Mouse (Mus musculus): Measurements from ENCODE around the gene Psmd2. TPM values are rescaled to one million over a fixed set of nuclear protein-coding genes. Genes with fewer than 3 reads are reported as not detected.

Gene Psmd2
- polyA plus RNA-seq, 1 experiment from 2014 or later = 359 TPM

- Histone ChIP-seq H3K27ac (no peak overlapping the region), H3K4me1 (peaks cover 23% of the 10 kb centered on the region), H3K27me3 (replicated peaks) (no peaks in the 10 kb centered on the region), H3K36me3 (replicated peaks) (peaks cover 9% of the 10 kb centered on the region; the same call in 1 of the 2 replicates), H3K4me3 (peak overlapping the region; percentile 81), H3K9ac (no peak overlapping the region), H3K9me3 (no peaks in the 10 kb centered on the region), H3K4me2 (peak overlapping the region; percentile 80)
- ATAC-seq (replicated peaks) = no peak
- WGBS = 19% methylated on average over 6 of the region's 6 CpGs
These were observed 20.4 kb downstream of the Psmd2 start for GRCm38 (mm10) chr16:20671886-20672285.

- peak overlapping the region; percentile 80 for H3K4me2 ChIP-seq
- peak; percentile 97 for ATAC-seq (replicated peaks)
- H3K4me3 ChIP-seq = peak overlapping the region; percentile 81
- no peaks in the 10 kb centered on the region for H3K9me3 ChIP-seq
- under 1% methylated on average over 38 of the region's 38 CpGs for WGBS
- peaks cover 23% of the 10 kb centered on the region for H3K4me1 ChIP-seq
- H3K27ac ChIP-seq = peak overlapping the region; percentile 84
- peak overlapping the region; percentile 90 for H3K9ac ChIP-seq
- no peaks in the 10 kb centered on the region for H3K27me3 ChIP-seq (replicated peaks)
- H3K36me3 ChIP-seq (replicated peaks) = peaks cover 9% of the 10 kb centered on the region; the same call in 1 of the 2 replicates
These were observed 21.0 kb downstream of the Psmd2 start for GRCm38 (mm10) chr16:20672500-20672902.

- peaks cover 23% of the 10 kb centered on the region for H3K4me1 ChIP-seq
- peak; percentile 86 for ATAC-seq (replicated peaks)
- H3K27me3 ChIP-seq (replicated peaks) = no peaks in the 10 kb centered on the region
- H3K4me2 ChIP-seq = peak overlapping the region; percentile 80
- under 1% methylated on average over 40 of the region's 78 CpGs for WGBS
- peak overlapping the region; percentile 81 for H3K4me3 ChIP-seq
- no peaks in the 10 kb centered on the region for H3K9me3 ChIP-seq
- H3K9ac ChIP-seq = peak overlapping the region; percentile 90
- peaks cover 15% of the 10 kb centered on the region; the same call in 1 of the 2 replicates for H3K36me3 ChIP-seq (replicated peaks)
- H3K27ac ChIP-seq = peak overlapping the region; percentile 84
These were observed 21.7 kb downstream of the Psmd2 start for GRCm38 (mm10) chr16:20672965-20673705.

- Histone ChIP-seq H3K4me3 (peak overlapping the region; percentile 81), H3K36me3 (replicated peaks) (peaks cover 22% of the 10 kb centered on the region), H3K4me1 (peaks cover 23% of the 10 kb centered on the region), H3K9ac (peak overlapping the region; percentile 90), H3K27ac (no peak overlapping the region; the same call in 1 of the 2 replicates), H3K4me2 (peak overlapping the region; percentile 80), H3K9me3 (no peaks in the 10 kb centered on the region), H3K27me3 (replicated peaks) (no peaks in the 10 kb centered on the region)
- WGBS = 14% methylated on average over 14 of the region's 14 CpGs
- ATAC-seq (replicated peaks) = no peak
These were observed 22.4 kb downstream of the Psmd2 start for GRCm38 (mm10) chr16:20673706-20674303.

- WGBS = 91% methylated on average over 6 of the region's 6 CpGs
- H3K9ac ChIP-seq = no peak overlapping the region
These were observed 23.8 kb downstream of the Psmd2 start for GRCm38 (mm10) chr16:20675213-20675612.

GRCm38 (mm10) chr16:20676702-20677101 lies 25.2 kb downstream of the Psmd2 start:
- H3K4me2 ChIP-seq = no peak overlapping the region
- no peak overlapping the region for H3K9ac ChIP-seq
- peaks cover 23% of the 10 kb centered on the region for H3K4me1 ChIP-seq
- H3K4me3 ChIP-seq = no peak overlapping the region
- no peaks in the 10 kb centered on the region for H3K9me3 ChIP-seq
- peaks cover 49% of the 10 kb centered on the region for H3K36me3 ChIP-seq (replicated peaks)
- H3K27ac ChIP-seq = no peak overlapping the region
- no peaks in the 10 kb centered on the region for H3K27me3 ChIP-seq (replicated peaks)
- ATAC-seq (replicated peaks) = no peak
- 89% methylated on average over 4 of the region's 4 CpGs for WGBS

More at GRCm38 (mm10) chr16:20675213-20675612, 23.8 kb downstream of the Psmd2 start:
- Histone ChIP-seq H3K9me3 (no peaks in the 10 kb centered on the region), H3K27ac (no peak overlapping the region), H3K4me3 (no peak overlapping the region), H3K4me2 (no peak overlapping the region), H3K36me3 (replicated peaks) (peaks cover 34% of the 10 kb centered on the region), H3K27me3 (replicated peaks) (no peaks in the 10 kb centered on the region), H3K4me1 (peaks cover 23% of the 10 kb centered on the region)
- no peak for ATAC-seq (replicated peaks)

GRCm38 (mm10) chr16:20677380-20677779 lies 25.9 kb downstream of the Psmd2 start:
- no peak overlapping the region for H3K4me2 ChIP-seq
- 91% methylated on average over 5 of the region's 5 CpGs for WGBS
- H3K27ac ChIP-seq = no peak overlapping the region

GRCm38 (mm10) chr16:20677974-20678675 lies 26.7 kb downstream of the Psmd2 start:
- no peak overlapping the region for H3K4me2 ChIP-seq
- H3K4me1 ChIP-seq = peaks cover 19% of the 10 kb centered on the region
- H3K4me3 ChIP-seq = no peak overlapping the region
- H3K27me3 ChIP-seq (replicated peaks) = no peaks in the 10 kb centered on the region
- H3K9ac ChIP-seq = no peak overlapping the region
- WGBS = 84% methylated on average over 10 of the region's 10 CpGs
- peaks cover 61% of the 10 kb centered on the region for H3K36me3 ChIP-seq (replicated peaks)
- no peak overlapping the region for H3K27ac ChIP-seq
- ATAC-seq (replicated peaks) = no peak
- no peaks in the 10 kb centered on the region for H3K9me3 ChIP-seq

More at GRCm38 (mm10) chr16:20677380-20677779, 25.9 kb downstream of the Psmd2 start:
- Histone ChIP-seq H3K36me3 (replicated peaks) (peaks cover 56% of the 10 kb centered on the region), H3K27me3 (replicated peaks) (no peaks in the 10 kb centered on the region), H3K9me3 (no peaks in the 10 kb centered on the region), H3K4me3 (no peak overlapping the region), H3K9ac (no peak overlapping the region), H3K4me1 (peaks cover 19% of the 10 kb centered on the region)
- ATAC-seq (replicated peaks) = no peak

- ATAC-seq (replicated peaks) = no peak
- H3K4me1 ChIP-seq = peaks cover 29% of the 10 kb centered on the region
- H3K9ac ChIP-seq = no peak overlapping the region
- no peak overlapping the region for H3K4me2 ChIP-seq
- H3K9me3 ChIP-seq = no peaks in the 10 kb centered on the region
- peaks cover 46% of the 10 kb centered on the region for H3K36me3 ChIP-seq (replicated peaks)
- H3K27ac ChIP-seq = no peak overlapping the region
- 94% methylated on average over 3 of the region's 3 CpGs for WGBS
- no peak overlapping the region for H3K4me3 ChIP-seq
- H3K27me3 ChIP-seq (replicated peaks) = no peaks in the 10 kb centered on the region
These were observed 39.3 kb downstream of the Psmd2 start for GRCm38 (mm10) chr16:20690774-20691173.

GRCm38 (mm10) chr16:20691617-20692016 lies 40.2 kb downstream of the Psmd2 start:
- no peak for ATAC-seq (replicated peaks)
- Histone ChIP-seq H3K4me2 (no peak overlapping the region), H3K4me1 (peaks cover 36% of the 10 kb centered on the region), H3K27ac (no peak overlapping the region), H3K9ac (no peak overlapping the region), H3K27me3 (replicated peaks) (no peaks in the 10 kb centered on the region), H3K9me3 (no peaks in the 10 kb centered on the region), H3K36me3 (replicated peaks) (peaks cover 37% of the 10 kb centered on the region), H3K4me3 (no peak overlapping the region)
- 88% methylated on average over 1 of the region's 1 CpGs for WGBS

GRCm38 (mm10) chr16:20692241-20692965 lies 41.0 kb downstream of the Psmd2 start:
- ATAC-seq (replicated peaks) = no peak

More at GRCm38 (mm10) chr16:20692241-20692965, 41.0 kb downstream of the Psmd2 start:
- H3K27ac ChIP-seq = peak overlapping the region; percentile 98
- H3K4me3 ChIP-seq = no peak overlapping the region
- H3K9ac ChIP-seq = peak overlapping the region; percentile 85; the same call in 1 of the 2 replicates
- H3K9me3 ChIP-seq = no peaks in the 10 kb centered on the region
- H3K4me2 ChIP-seq = peak overlapping the region; percentile 87
- peaks cover 42% of the 10 kb centered on the region for H3K4me1 ChIP-seq
- 39% methylated on average over 16 of the region's 16 CpGs for WGBS
- peaks cover 29% of the 10 kb centered on the region for H3K36me3 ChIP-seq (replicated peaks)
- no peaks in the 10 kb centered on the region for H3K27me3 ChIP-seq (replicated peaks)
